Mouse (Mus musculus) liver, postnatal 0 days (tissue): ENCODE data around the gene Cpne2. TPM values are rescaled to one million over a fixed set of nuclear protein-coding genes. Genes with fewer than 3 reads are reported as not detected.

Experiments
- ATAC-seq: fragments of 200-750 bp; cut with Nextera tagmentation; 2 replicates; pipeline ENCODE4 v1.8.0; 2017; ENCODE audit warnings: mild to moderate bottlenecking, moderate library complexity
- DNase-seq: peaks from one replicate; pipeline ENCODE4 v3.0.0-alpha.2; 2016
- H3K27ac ChIP-seq: fragments of 300-500 bp; sonication (generic); 2 replicates; pipeline ENCODE4 v1.5.1; 2014; ENCODE audit warnings: antibody characterized with exemption, moderate library complexity, mild to moderate bottlenecking, low read depth
- H3K27me3 ChIP-seq: fragments of 300-500 bp; sonication (generic); 2 replicates; pipeline ENCODE4 v1.6.1; 2014; ENCODE audit warnings: low read length, control low read depth, mixed read lengths; ENCODE audit not compliant: insufficient read depth
- H3K36me3 ChIP-seq: fragments of 300-500 bp; sonication (generic); replicated peaks from 2 replicates; pipeline ENCODE4 v1.6.1; 2014; ENCODE audit warnings: mild to moderate bottlenecking, control low read depth, low read length, moderate library complexity, mixed read lengths; ENCODE audit not compliant: insufficient read depth
- H3K4me1 ChIP-seq: fragments of 300-500 bp; sonication (generic); 2 replicates; pipeline ENCODE4 v1.6.1; 2014; ENCODE audit warnings: antibody characterized with exemption, mild to moderate bottlenecking, control low read depth; ENCODE audit not compliant: insufficient read depth
- H3K4me2 ChIP-seq: fragments of 300-500 bp; sonication (generic); 2 replicates; pipeline ENCODE4 v1.6.1; 2014; ENCODE audit warnings: low read depth, mild to moderate bottlenecking, low read length, moderate library complexity, mixed read lengths
- H3K4me3 ChIP-seq: fragments of 300-500 bp; sonication (generic); 2 replicates; pipeline ENCODE4 v1.5.1; 2014; ENCODE audit warnings: low read depth, low read length
- H3K9ac ChIP-seq: fragments of 300-500 bp; sonication (generic); replicated peaks from 2 replicates; pipeline ENCODE4 v1.6.1; 2014; ENCODE audit warnings: mild to moderate bottlenecking, moderate library complexity
- H3K9me3 ChIP-seq: fragments of 300-500 bp; sonication (generic); 2 replicates; pipeline ENCODE4 v1.6.1; 2016; ENCODE audit warnings: mild to moderate bottlenecking, control low read depth, low read length, mixed read lengths
- CTCF ChIP-seq: sonication (generic); IDR thresholded peaks from 2 replicates; pipeline ENCODE4 v1.5.1; 2016; ENCODE audit warnings: antibody characterized with exemption, low read depth
- EP300 ChIP-seq: IDR thresholded peaks from 2 replicates; pipeline ENCODE4 v1.6.1; 2016; ENCODE audit warnings: antibody characterized with exemption, low read depth, mild to moderate bottlenecking
- WGBS: fragments of 180-500 bp; shearing (Covaris S2); extraction: QIAGEN DNeasy Blood & Tissue Kit; methylation state at CpG from one replicate; pipeline ENCODE4 v1.1.7; 2014; ENCODE audit not compliant: insufficient replicate concordance; 5-methylcytosine and 5-hydroxymethylcytosine counted together
- polyA plus RNA-seq: library from polyadenylated mRNA; unstranded; fragments of >200 nt; fragmentation: Nextera tagmentation; extraction: Ambion mirVana; gene quantifications from 2 replicates; pipeline ENCODE4 v1.2.1, GENCODE M21; 2015

Cpne2 gene
- polyA plus RNA-seq, 1 experiment from 2014 or later = 3.9 TPM

- H3K4me3 ChIP-seq = no peak overlapping the region
- no peak overlapping the region for H3K27ac ChIP-seq
- no peak overlapping the region for H3K9ac ChIP-seq
- TF ChIP-seq CTCF (no peak), EP300 (no peak)
- 0 out of 2 replicates have a peak, but pooled peaks cover 3% of the 10 kb centered on the region for H3K4me1 ChIP-seq
- WGBS = 37% methylated on average over 1 of the region's 1 CpGs
- DNase-seq = no peak
- no peak overlapping the region for H3K4me2 ChIP-seq
- no peak for ATAC-seq
- H3K36me3 ChIP-seq = no peaks in the 10 kb centered on the region
- no peaks in the 10 kb centered on the region for H3K27me3 ChIP-seq
- no peaks in the 10 kb centered on the region for H3K9me3 ChIP-seq
Observed at GRCm38 (mm10) chr8:94493240-94493639, 39.5 kb upstream of the Cpne2 start.

DNA sequence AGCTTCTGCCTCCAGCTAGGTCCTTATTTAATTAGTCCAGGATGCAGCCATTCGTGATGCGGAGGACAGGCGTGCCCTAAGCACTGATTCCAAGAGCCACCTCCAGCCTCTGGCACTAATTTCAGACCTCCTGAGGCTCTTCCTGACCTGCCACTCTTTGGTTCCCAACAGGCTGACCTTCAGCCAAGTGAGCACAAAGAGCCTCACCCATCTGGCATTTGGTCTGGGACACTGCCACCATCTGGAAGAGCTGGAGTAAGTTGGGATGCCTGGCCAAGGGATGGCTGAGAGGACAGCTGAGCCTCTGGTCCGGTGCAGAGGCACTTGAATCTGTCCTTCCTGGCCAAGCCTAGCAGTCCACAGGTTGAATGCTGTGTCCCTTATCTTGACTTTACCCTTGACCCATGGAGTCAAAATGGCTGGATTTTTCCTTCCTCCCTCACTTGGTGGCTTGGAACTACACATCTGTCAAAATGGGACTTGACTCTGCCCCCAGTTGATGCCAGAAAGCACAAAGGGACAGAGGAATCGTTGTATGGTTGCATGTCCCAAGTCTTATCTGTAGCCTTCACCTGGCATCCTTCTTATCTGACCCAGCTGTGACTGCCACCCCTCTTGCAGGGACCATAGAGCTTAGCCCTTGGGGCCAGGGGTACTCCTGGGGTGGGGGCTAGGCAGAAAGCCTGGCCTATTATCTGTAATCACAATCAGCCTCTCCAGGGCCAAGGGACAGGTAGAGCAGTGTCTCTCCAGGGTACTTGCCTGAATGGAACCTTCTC lies 17.2 kb upstream of the Cpne2 start:
- TF ChIP-seq EP300 (no peak), CTCF (no peak)
- Histone ChIP-seq H3K4me2 (no peak overlapping the region), H3K9me3 (no peaks in the 10 kb centered on the region), H3K27me3 (no peaks in the 10 kb centered on the region), H3K9ac (no peak overlapping the region), H3K4me3 (no peak overlapping the region), H3K36me3 (no peaks in the 10 kb centered on the region), H3K27ac (no peak overlapping the region), H3K4me1 (peaks cover 3% of the 10 kb centered on the region; the same call in 1 of the 2 replicates)
- no peak for DNase-seq
- peak; percentile 31; the same call in 1 of the 2 replicates for ATAC-seq
- 41% methylated on average over 5 of the region's 5 CpGs for WGBS

DNA sequence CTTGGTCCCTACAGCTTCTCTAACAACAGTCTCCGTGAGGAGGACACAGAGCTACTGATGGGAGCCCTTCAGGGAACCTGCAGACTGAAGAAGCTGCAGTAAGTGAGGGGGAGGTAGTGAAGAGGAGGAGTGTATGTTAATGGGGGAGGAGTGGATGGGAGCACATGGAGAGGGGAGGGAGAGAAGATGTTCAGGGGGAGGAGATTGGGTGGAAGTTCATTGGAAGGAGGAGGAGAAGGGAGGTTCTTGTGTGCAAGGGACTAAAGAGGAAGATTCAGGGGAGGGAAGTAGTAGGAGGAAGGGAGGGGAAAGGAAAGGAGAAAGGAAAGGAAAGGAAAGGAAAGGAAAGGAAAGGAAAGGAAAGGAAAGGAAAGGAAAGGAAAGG lies 16.6 kb upstream of the Cpne2 start:
- H3K27me3 ChIP-seq = no peaks in the 10 kb centered on the region
- no peak overlapping the region for H3K9ac ChIP-seq
- H3K36me3 ChIP-seq = no peaks in the 10 kb centered on the region
- H3K4me3 ChIP-seq = no peak overlapping the region
- no peak overlapping the region for H3K4me2 ChIP-seq
- DNase-seq = no peak
- WGBS = 21% methylated on average over 1 of the region's 1 CpGs
- ATAC-seq = no peak
- H3K27ac ChIP-seq = no peak overlapping the region
- H3K9me3 ChIP-seq = no peaks in the 10 kb centered on the region
- peaks cover 3% of the 10 kb centered on the region; the same call in 1 of the 2 replicates for H3K4me1 ChIP-seq
- no peak for TF ChIP-seq CTCF
- no peak for TF ChIP-seq EP300

DNA sequence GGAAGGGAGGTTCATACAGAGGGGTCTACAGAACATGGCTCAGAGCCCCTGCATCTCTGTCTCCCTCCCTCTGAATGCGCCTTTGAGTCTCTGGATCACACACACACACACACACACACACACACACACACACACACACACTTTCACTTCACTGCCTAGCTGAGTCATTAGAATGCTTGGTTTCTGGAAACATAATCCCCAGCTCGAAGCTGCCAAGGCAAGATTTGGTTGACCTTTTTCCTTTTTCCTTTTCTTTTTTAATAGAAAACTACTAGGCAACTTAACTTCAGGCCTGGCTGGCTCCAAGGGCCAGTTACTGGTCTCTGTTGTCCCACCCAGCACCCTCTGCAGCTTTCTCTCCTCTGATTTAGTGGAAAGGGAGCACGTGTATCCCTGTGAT lies 16.0 kb upstream of the Cpne2 start:
- ATAC-seq = no peak
- peaks cover 3% of the 10 kb centered on the region; the same call in 1 of the 2 replicates for H3K4me1 ChIP-seq
- 71% methylated on average over 3 of the region's 3 CpGs for WGBS
- TF ChIP-seq CTCF = no peak
- H3K9me3 ChIP-seq = no peaks in the 10 kb centered on the region
- no peak overlapping the region for H3K9ac ChIP-seq
- no peak overlapping the region for H3K27ac ChIP-seq
- no peaks in the 10 kb centered on the region for H3K27me3 ChIP-seq
- H3K4me2 ChIP-seq = no peak overlapping the region
- no peak for DNase-seq
- no peaks in the 10 kb centered on the region for H3K36me3 ChIP-seq
- H3K4me3 ChIP-seq = no peak overlapping the region

- H3K36me3 ChIP-seq = no peaks in the 10 kb centered on the region
- H3K27ac ChIP-seq = no peak overlapping the region
- TF ChIP-seq CTCF (no peak), EP300 (no peak)
- no peak overlapping the region for H3K4me2 ChIP-seq
- no peak overlapping the region for H3K4me3 ChIP-seq
- DNase-seq (no peak), ATAC-seq (no peak)
- no peak overlapping the region for H3K9ac ChIP-seq
- no peaks in the 10 kb centered on the region for H3K27me3 ChIP-seq
- H3K4me1 ChIP-seq = peaks cover 3% of the 10 kb centered on the region; the same call in 1 of the 2 replicates
- H3K9me3 ChIP-seq = no peaks in the 10 kb centered on the region
- 75% methylated on average over 10 of the region's 10 CpGs for WGBS
Observed at GRCm38 (mm10) chr8:94518331-94518730, 14.5 kb upstream of the Cpne2 start.

- Histone ChIP-seq H3K4me2 (no peak overlapping the region), H3K9ac (no peak overlapping the region), H3K4me1 (peaks cover 3% of the 10 kb centered on the region; the same call in 1 of the 2 replicates), H3K27ac (no peak overlapping the region), H3K9me3 (no peaks in the 10 kb centered on the region), H3K36me3 (no peaks in the 10 kb centered on the region), H3K27me3 (no peaks in the 10 kb centered on the region), H3K4me3 (no peak overlapping the region)
- no peak for TF ChIP-seq EP300
- no peak for TF ChIP-seq CTCF
- 88% methylated on average over 5 of the region's 5 CpGs for WGBS
- ATAC-seq = no peak
- no peak for DNase-seq
Observed at GRCm38 (mm10) chr8:94519021-94519420, 13.8 kb upstream of the Cpne2 start.
